Mouse (Mus musculus): ENCODE measurements around the gene Atp11a.

Atp11a gene

GRCm38 (mm10) chr8:12824562-12824961 lies 67.7 kb downstream of the Atp11a start:
- DNase-seq = no peak

GRCm38 (mm10) chr8:12825236-12825635 lies 68.4 kb downstream of the Atp11a start:
- DNase-seq = no peak

- DNase-seq = no peak
These were observed 68.9 kb downstream of the Atp11a start for GRCm38 (mm10) chr8:12825686-12826237.

- no peak for DNase-seq
These were observed 70.3 kb downstream of the Atp11a start for GRCm38 (mm10) chr8:12827124-12827523.

- DNase-seq = no peak
These were observed 71.5 kb downstream of the Atp11a start for GRCm38 (mm10) chr8:12828298-12828697.

- DNase-seq = no peak
These were observed 72.6 kb downstream of the Atp11a start for GRCm38 (mm10) chr8:12829381-12829780.

GRCm38 (mm10) chr8:12831659-12832589 lies 75.1 kb downstream of the Atp11a start:
- DNase-seq = no peak

GRCm38 (mm10) chr8:12833616-12834015 lies 76.8 kb downstream of the Atp11a start:
- no peak for DNase-seq

GRCm38 (mm10) chr8:12840834-12841233 lies 84.0 kb downstream of the Atp11a start:
- no peak for DNase-seq

- DNase-seq = no peak
These were observed 85.7 kb downstream of the Atp11a start for GRCm38 (mm10) chr8:12842342-12842995.

GRCm38 (mm10) chr8:12844347-12844950 lies 87.6 kb downstream of the Atp11a start:
- no peak for DNase-seq

- no peak for DNase-seq
These were observed 89.6 kb downstream of the Atp11a start for GRCm38 (mm10) chr8:12846447-12846846.

- no peak for DNase-seq
These were observed 94.4 kb downstream of the Atp11a start for GRCm38 (mm10) chr8:12851241-12851640.

- DNase-seq = no peak
These were observed 99.2 kb downstream of the Atp11a start for GRCm38 (mm10) chr8:12856038-12856437.

GRCm38 (mm10) chr8:12863061-12863460 lies 106.2 kb downstream of the Atp11a start:
- DNase-seq = no peak

GRCm38 (mm10) chr8:12863608-12864007 lies 106.8 kb downstream of the Atp11a start:
- DNase-seq = no peak

- no peak for DNase-seq
These were observed 109.0 kb downstream of the Atp11a start for GRCm38 (mm10) chr8:12865790-12866189.

GRCm38 (mm10) chr8:12869661-12870060 lies 112.8 kb downstream of the Atp11a start:
- DNase-seq = no peak

GRCm38 (mm10) chr8:12870656-12871055 lies 113.8 kb downstream of the Atp11a start:
- no peak for DNase-seq

- DNase-seq = no peak
These were observed 114.6 kb downstream of the Atp11a start for GRCm38 (mm10) chr8:12871461-12871860.

GRCm38 (mm10) chr8:12872983-12873356 lies 116.2 kb downstream of the Atp11a start:
- DNase-seq = no peak

GRCm38 (mm10) chr8:12873357-12874046 lies 116.7 kb downstream of the Atp11a start, which contains the start of gene Mcf2l:
Mcf2l (plus strand) TSS chr8:12873806.
- peak; percentile 80 for DNase-seq
